Mouse (Mus musculus) bone marrow macrophage, adult 2 months (primary cell): ENCODE data around the gene Chst11.

Experiments used
- CTCF ChIP-seq: IDR thresholded peaks from 2 replicates; pipeline ENCODE4 v1.5.1; 2012; ENCODE audit warnings: low read depth, mild to moderate bottlenecking, low read length, moderate library complexity
- POLR2A ChIP-seq: IDR thresholded peaks from 2 replicates; pipeline ENCODE4 v1.6.1; 2012; ENCODE audit warnings: mild to moderate bottlenecking, low read depth, low read length, borderline replicate concordance

- TF ChIP-seq POLR2A = no peak
- no peak for TF ChIP-seq CTCF
These were observed 135.6 kb downstream of the Chst11 start for GRCm38 (mm10) chr10:83120938-83121337.
